ENCODE assay signal across 11 mouse cellular contexts in the genomic region with DNA sequence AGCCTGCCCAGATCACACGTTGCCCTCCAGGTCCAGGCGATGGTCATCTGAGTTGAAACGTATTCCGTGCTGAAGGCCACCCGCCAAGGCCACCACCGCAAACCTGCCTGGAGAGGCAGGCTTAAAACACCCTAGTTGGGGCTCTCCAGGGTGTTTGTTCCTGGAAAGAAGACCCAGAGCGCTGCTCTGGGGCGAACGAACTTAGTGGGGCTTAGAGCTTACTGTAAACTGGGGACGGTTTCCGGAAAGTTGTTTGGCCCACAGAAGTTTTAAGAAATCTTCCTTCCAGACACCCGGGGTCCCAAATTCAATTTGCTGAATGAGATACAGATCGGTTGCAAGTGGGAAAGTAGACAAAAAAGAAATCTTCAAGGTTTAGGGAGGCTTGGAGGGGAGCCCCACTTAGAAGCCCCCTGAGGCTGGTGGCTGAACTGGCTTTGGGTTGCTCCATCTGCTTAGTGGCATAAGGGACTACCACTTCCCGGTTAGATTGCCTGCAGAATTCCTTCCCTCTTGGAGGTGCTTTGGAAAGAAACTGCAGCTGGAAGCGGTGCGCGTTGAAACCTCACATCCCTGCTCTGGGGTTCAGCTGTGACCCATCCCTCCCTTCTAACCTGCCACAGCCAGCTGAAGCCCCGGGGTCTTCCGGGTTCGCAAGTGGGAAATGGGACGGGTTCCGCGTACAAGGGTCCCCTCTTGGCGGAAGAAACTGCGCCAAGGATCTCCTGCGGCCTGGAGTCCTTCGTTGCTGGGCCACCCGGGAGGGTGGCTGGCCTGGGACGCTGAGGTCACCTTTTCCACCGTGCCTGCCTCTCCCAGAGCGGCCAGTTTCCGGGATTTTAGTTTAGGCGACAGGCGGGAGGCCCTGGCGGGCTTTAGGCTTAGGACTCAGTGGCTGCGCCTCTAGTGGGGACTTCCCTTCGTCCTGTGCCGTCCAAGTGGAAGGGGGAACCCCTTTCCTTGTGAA. TPM values are rescaled to one million over a fixed set of nuclear protein-coding genes. Genes with fewer than 3 reads are reported as not detected.
DNase-seq lines count a peak whose midpoint lies in the region; ATAC-seq and TF ChIP-seq lines count a peak whose summit lies in the region.
"Had no signal": no experiment of that assay in that cellular context is flagged by ENCODE, and none has a peak within 500 bp of the region (broad histone marks: within the 10 kb centered on the region; RNA-seq: fewer than 3 reads in every experiment).

No protein-coding gene starts in this region.

- no peak for ATAC-seq in forebrain, postnatal 0 days
- ATAC-seq in forebrain, embryonic 14.5 days: no peak
- no peak for ATAC-seq in midbrain, embryonic 11.5 days (ENCODE audit: low FRiP score)
- no peak for ATAC-seq in midbrain, embryonic 13.5 days
- ATAC-seq in hindbrain, embryonic 13.5 days (ENCODE audit: low FRiP score): no peak

- no peaks in the 10 kb centered on the region for H3K36me3 ChIP-seq in forebrain, postnatal 0 days (ENCODE audit: insufficient read depth)
- no peaks in the 10 kb centered on the region for H3K36me3 ChIP-seq in forebrain, embryonic 14.5 days (ENCODE audit: control insufficient read depth, insufficient read depth, low read length)
- H3K36me3 ChIP-seq in midbrain, embryonic 11.5 days (ENCODE audit: control insufficient read depth, insufficient read depth, low read length): no peaks in the 10 kb centered on the region
- H3K36me3 ChIP-seq in midbrain, embryonic 13.5 days: no peaks in the 10 kb centered on the region
- no peaks in the 10 kb centered on the region for H3K36me3 ChIP-seq in hindbrain, embryonic 13.5 days
- H3K36me3 ChIP-seq: hindbrain, embryonic 15.5 days had no signal

- no peak overlapping the region for H3K4me3 ChIP-seq in forebrain, postnatal 0 days (ENCODE audit: low read depth, low read length)
- no peak overlapping the region for H3K4me3 ChIP-seq in forebrain, embryonic 14.5 days (ENCODE audit: low read depth, low read length)
- peak overlapping the region; percentile 14; the same call in 1 of the 2 replicates for H3K4me3 ChIP-seq in midbrain, embryonic 11.5 days (ENCODE audit: low read depth, low read length)
- H3K4me3 ChIP-seq in midbrain, embryonic 13.5 days (replicated peaks): no peak overlapping the region; the same call in 1 of the 2 replicates
- H3K4me3 ChIP-seq in hindbrain, embryonic 13.5 days: no peak overlapping the region
- H3K4me3 ChIP-seq: hindbrain, embryonic 15.5 days had no signal

- peaks cover 68% of the 10 kb centered on the region for H3K27me3 ChIP-seq in forebrain, postnatal 0 days (ENCODE audit: insufficient read depth, low read length)
- peaks cover 90% of the 10 kb centered on the region for H3K27me3 ChIP-seq in forebrain, embryonic 14.5 days (replicated peaks; ENCODE audit: control insufficient read depth, insufficient read depth, low read length)
- peaks cover 95% of the 10 kb centered on the region for H3K27me3 ChIP-seq in midbrain, embryonic 11.5 days (ENCODE audit: control insufficient read depth, insufficient read depth, low read length)
- H3K27me3 ChIP-seq in midbrain, embryonic 13.5 days: peaks cover 98% of the 10 kb centered on the region
- H3K27me3 ChIP-seq in hindbrain, embryonic 13.5 days: peaks cover 99% of the 10 kb centered on the region

- H3K9me3 ChIP-seq in forebrain, postnatal 0 days (ENCODE audit: low read length): no peaks in the 10 kb centered on the region
- no peaks in the 10 kb centered on the region for H3K9me3 ChIP-seq in forebrain, embryonic 14.5 days (replicated peaks; ENCODE audit: control insufficient read depth, low read length)
- no peaks in the 10 kb centered on the region for H3K9me3 ChIP-seq in midbrain, embryonic 11.5 days (ENCODE audit: control insufficient read depth, low read length)
- H3K9me3 ChIP-seq in midbrain, embryonic 13.5 days: no peaks in the 10 kb centered on the region
- no peaks in the 10 kb centered on the region for H3K9me3 ChIP-seq in hindbrain, embryonic 13.5 days
- H3K9me3 ChIP-seq: hindbrain, embryonic 15.5 days had no signal

- DNase-seq in forebrain, postnatal 0 days: peak; percentile 57
- no peak for DNase-seq in forebrain, embryonic 14.5 days (ENCODE audit: low spot score)
- DNase-seq in midbrain, embryonic 11.5 days (ENCODE audit: low spot score, missing footprints): peak; percentile 97
- DNase-seq in retina, embryonic 14.5 days (ENCODE audit: low spot score): peak; percentile 67
- no peak for DNase-seq in layer of hippocampus, adult 8-10 months (ENCODE audit: low spot score in 2 of 2)
- DNase-seq in adrenal gland, postnatal 14 days: no peak
- DNase-seq: right cerebral cortex, adult 18-20 months had no signal

- no peaks in the 10 kb centered on the region for H3K4me1 ChIP-seq in forebrain, postnatal 0 days (ENCODE audit: insufficient read depth)
- no peaks in the 10 kb centered on the region for H3K4me1 ChIP-seq in forebrain, embryonic 14.5 days (ENCODE audit: control insufficient read depth, insufficient read depth, low read length)
- H3K4me1 ChIP-seq in midbrain, embryonic 11.5 days (ENCODE audit: control insufficient read depth, insufficient read depth, low read length): peaks cover 9% of the 10 kb centered on the region
- peaks cover 24% of the 10 kb centered on the region for H3K4me1 ChIP-seq in midbrain, embryonic 13.5 days (replicated peaks)
- H3K4me1 ChIP-seq in hindbrain, embryonic 13.5 days (replicated peaks): peaks cover 21% of the 10 kb centered on the region

- WGBS in forebrain, postnatal 0 days: 1% methylated on average over 38 of the region's 38 CpGs
- under 1% methylated on average over 38 of the region's 38 CpGs for WGBS in forebrain, embryonic 14.5 days
- 1% methylated on average over 38 of the region's 38 CpGs for WGBS in midbrain, embryonic 11.5 days
- under 1% methylated on average over 38 of the region's 38 CpGs for WGBS in midbrain, embryonic 13.5 days
- WGBS in hindbrain, embryonic 13.5 days: under 1% methylated on average over 38 of the region's 38 CpGs

- H3K4me2 ChIP-seq in forebrain, postnatal 0 days (ENCODE audit: low read depth): no peak overlapping the region
- no peak overlapping the region for H3K4me2 ChIP-seq in forebrain, embryonic 14.5 days (ENCODE audit: low read length)
- peak overlapping the region; percentile 19; the same call in 1 of the 2 replicates for H3K4me2 ChIP-seq in midbrain, embryonic 11.5 days
- no peak overlapping the region for H3K4me2 ChIP-seq in midbrain, embryonic 13.5 days (replicated peaks)
- H3K4me2 ChIP-seq in hindbrain, embryonic 13.5 days: peak overlapping the region; percentile 17; the same call in 1 of the 2 replicates
- H3K4me2 ChIP-seq: hindbrain, embryonic 15.5 days had no signal

- no peak overlapping the region for H3K27ac ChIP-seq in forebrain, postnatal 0 days (ENCODE audit: low read depth, low read length)
- H3K27ac ChIP-seq in forebrain, embryonic 14.5 days (ENCODE audit: low read depth, low read length): no peak overlapping the region
- H3K27ac ChIP-seq in midbrain, embryonic 11.5 days (ENCODE audit: low read depth, low read length): no peak overlapping the region
- no peak overlapping the region for H3K27ac ChIP-seq in midbrain, embryonic 13.5 days
- no peak overlapping the region for H3K27ac ChIP-seq in hindbrain, embryonic 13.5 days
- H3K27ac ChIP-seq: hindbrain, embryonic 15.5 days had no signal

- no peak for TF ChIP-seq CTCF in forebrain, postnatal 0 days (IDR thresholded peaks at IDR 0.05; ENCODE audit: low read depth)

- no peak overlapping the region for H3K9ac ChIP-seq in forebrain, postnatal 0 days
- no peak overlapping the region for H3K9ac ChIP-seq in forebrain, embryonic 14.5 days (ENCODE audit: low read length)
- H3K9ac ChIP-seq in midbrain, embryonic 11.5 days (ENCODE audit: low read length): no peak overlapping the region
- no peak overlapping the region for H3K9ac ChIP-seq in midbrain, embryonic 13.5 days (replicated peaks)
- H3K9ac ChIP-seq in hindbrain, embryonic 13.5 days: no peak overlapping the region
- H3K9ac ChIP-seq: hindbrain, embryonic 15.5 days had no signal

RNA-seq across cellular contexts. Expression of gene Barx1, which starts 3.3 kb away (rescaled TPM):
- total RNA-seq in forebrain, postnatal 0 days (2014; rRNA removed): not detected in 2 replicates
- polyA plus RNA-seq in forebrain, postnatal 0 days (2015; fragmentation: Nextera tagmentation; extraction: Ambion mirVana): not detected in 2 replicates
- polyA plus RNA-seq in forebrain, embryonic 14.5 days (2014; fragmentation: Nextera tagmentation; extraction: Ambion mirVana): not detected in 2 replicates
- polyA plus RNA-seq in midbrain, embryonic 11.5 days (2014; fragmentation: Nextera tagmentation; extraction: Ambion mirVana): 0.19 and 0.46 TPM in 2 replicates
- 0.15 TPM in 1 of 2 replicates, not detected in the other for polyA plus RNA-seq in midbrain, embryonic 13.5 days (2015; fragmentation: Nextera tagmentation; extraction: Ambion mirVana)
- 0.87 TPM in 1 of 2 replicates, not detected in the other for polyA plus RNA-seq in hindbrain, embryonic 13.5 days (2015; fragmentation: Nextera tagmentation; extraction: Ambion mirVana)
- not detected for total RNA-seq in layer of hippocampus, adult 8-10 months (2022)
- not detected in 2 replicates for total RNA-seq in adrenal gland, postnatal 14 days (2021)
- polyA plus RNA-seq: C2C12; hindbrain, embryonic 15.5 days had no signal

RNA-seq across cellular contexts. Expression of gene Ptpdc1, which starts 34.1 kb away (rescaled TPM):
- 19.5 and 36.4 TPM in 2 replicates for total RNA-seq in forebrain, postnatal 0 days (2014; rRNA removed)
- 8.5 and 12.4 TPM in 2 replicates for polyA plus RNA-seq in forebrain, postnatal 0 days (2015; fragmentation: Nextera tagmentation; extraction: Ambion mirVana)
- 12.7 and 18.8 TPM in 2 replicates for polyA plus RNA-seq in forebrain, embryonic 14.5 days (2014; fragmentation: Nextera tagmentation; extraction: Ambion mirVana)
- polyA plus RNA-seq in midbrain, embryonic 11.5 days (2014; fragmentation: Nextera tagmentation; extraction: Ambion mirVana): 17.2 and 17.8 TPM in 2 replicates
- 16.1 and 16.5 TPM in 2 replicates for polyA plus RNA-seq in midbrain, embryonic 13.5 days (2015; fragmentation: Nextera tagmentation; extraction: Ambion mirVana)
- polyA plus RNA-seq in hindbrain, embryonic 13.5 days (2015; fragmentation: Nextera tagmentation; extraction: Ambion mirVana): 15.1 and 15.9 TPM in 2 replicates
- total RNA-seq in layer of hippocampus, adult 8-10 months (2022): 10 to 100 TPM; 33.7 to 36.7 (median 35.4) TPM
- total RNA-seq in adrenal gland, postnatal 14 days (2021): 7.2 and 7.8 TPM in 2 replicates

Comparison
In these comparisons a context has a peak if more than half of its experiments do, and no peak if none do; other contexts are left out.
1. DNase-seq: peak in forebrain, postnatal 0 days (single experiment), midbrain, embryonic 11.5 days (single experiment) and retina, embryonic 14.5 days (single experiment); none in forebrain, embryonic 14.5 days (single experiment), layer of hippocampus, adult 8-10 months (0 of 2) and adrenal gland, postnatal 14 days (single experiment).
2. H3K4me2 ChIP-seq: peak in midbrain, embryonic 11.5 days (single experiment) and hindbrain, embryonic 13.5 days (single experiment); none in forebrain, postnatal 0 days (single experiment), forebrain, embryonic 14.5 days (single experiment) and midbrain, embryonic 13.5 days (single experiment).